Comparison of ENCODE assay signal across 21 mouse cellular contexts in the genomic region with DNA sequence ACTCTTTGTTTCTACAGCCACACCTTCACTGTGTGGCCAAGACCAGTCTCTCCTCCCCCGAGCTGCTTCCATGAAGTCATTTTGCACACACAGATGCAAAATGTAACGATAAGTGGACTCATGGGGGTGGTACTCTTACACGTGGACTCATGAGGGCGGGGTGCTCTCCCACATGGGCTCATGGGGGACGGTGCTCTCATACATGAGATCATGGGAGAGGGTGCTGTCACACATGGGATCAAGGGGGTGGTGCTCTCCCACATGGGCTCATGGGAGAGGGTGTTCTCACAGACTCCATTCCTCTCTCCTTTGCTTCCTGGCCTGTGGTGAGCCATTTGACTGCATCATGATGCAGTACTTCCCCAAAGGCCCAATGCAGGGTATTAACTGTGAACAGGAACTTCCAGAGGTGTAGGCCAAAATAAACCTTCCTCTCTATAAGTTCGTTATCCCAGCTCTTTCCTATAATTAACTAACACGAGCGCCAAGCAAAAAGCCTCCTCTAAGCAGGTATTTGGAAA.
"Had no signal": no experiment of that assay in that cellular context is flagged by ENCODE, and none has a peak within 500 bp of the region (broad histone marks: within the 10 kb centered on the region; RNA-seq: fewer than 3 reads in every experiment).

No protein-coding gene starts in this region.

- H3K36me3 ChIP-seq: lung, embryonic 15.5 days; midbrain, embryonic 10.5 days; midbrain, embryonic 12.5 days; neural tube, embryonic 13.5 days; neural tube, embryonic 15.5 days had no signal

- H3K4me2 ChIP-seq: lung, embryonic 15.5 days; midbrain, embryonic 12.5 days; neural tube, embryonic 13.5 days; neural tube, embryonic 15.5 days had no signal

- DNase-seq: lung, adult 2 months; lung, postnatal 14 days; lung, postnatal 36 days; midbrain, embryonic 14.5 days; retina, postnatal 1 day; right cerebral cortex, adult 18-20 months; right cerebral cortex, postnatal 25 days; right cerebral cortex, postnatal 4 days; spleen, adult 18-20 months; thymus, adult 2 months; thymus, postnatal 25 days; thymus, postnatal 4 days had no signal

- H3K4me3 ChIP-seq: lung, embryonic 15.5 days; midbrain, embryonic 10.5 days; midbrain, embryonic 12.5 days; myocyte; neural tube, embryonic 13.5 days; neural tube, embryonic 15.5 days had no signal

- ATAC-seq: lung, postnatal 0 days; midbrain, embryonic 16.5 days had no signal

- H3K27ac ChIP-seq: lung, embryonic 15.5 days; macrophage; midbrain, embryonic 10.5 days; midbrain, embryonic 12.5 days; neural tube, embryonic 13.5 days; neural tube, embryonic 15.5 days had no signal

- H3K4me1 ChIP-seq: neural tube, embryonic 13.5 days; neural tube, embryonic 15.5 days had no signal

- H3K27me3 ChIP-seq: neural tube, embryonic 13.5 days; neural tube, embryonic 15.5 days had no signal

- H3K9me3 ChIP-seq: lung, embryonic 15.5 days; midbrain, embryonic 10.5 days; midbrain, embryonic 12.5 days; neural tube, embryonic 13.5 days; neural tube, embryonic 15.5 days had no signal

- H3K9ac ChIP-seq: lung, embryonic 15.5 days; midbrain, embryonic 12.5 days; neural tube, embryonic 13.5 days; neural tube, embryonic 15.5 days had no signal
